Mouse (Mus musculus): Measurements from ENCODE around the gene Olfr1046.
"Not testable (repeated sequence)": the region's sequence is repeated elsewhere in the genome, so short reads cannot be mapped to it uniquely, and the experiment has no call there.

The Olfr1046 gene

DNA sequence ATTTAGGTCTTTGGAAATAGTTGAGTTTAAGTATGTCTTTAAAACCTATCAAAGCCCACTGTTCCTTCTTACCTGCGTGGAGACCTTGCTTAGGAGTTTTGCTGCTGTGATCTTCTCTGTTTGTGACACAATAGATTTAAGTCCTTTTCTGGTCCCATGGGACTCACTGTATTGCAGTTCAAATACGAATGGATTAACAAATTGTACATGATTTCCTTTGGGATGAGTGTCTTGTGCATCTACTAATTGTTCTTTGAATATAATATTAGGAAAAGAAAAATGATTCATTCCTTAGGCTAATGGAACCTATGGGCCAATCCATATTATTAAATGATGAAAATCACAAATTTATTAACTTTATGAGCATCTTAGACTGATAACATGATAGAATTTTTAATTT, at the start of gene Olfr1046:
TSS of gene Olfr1046 (minus strand) at position 101 of the 400 bp plus-strand sequence.
- DNase-seq = no peak

- DNase-seq = not testable (repeated sequence)
Measured at GRCm38 (mm10) chr2:86258228-86258627, 39.1 kb upstream of the Olfr1046 start, which contains the start of gene Olfr1049. Olfr1049 (minus strand) TSS chr2:86258328.

DNA sequence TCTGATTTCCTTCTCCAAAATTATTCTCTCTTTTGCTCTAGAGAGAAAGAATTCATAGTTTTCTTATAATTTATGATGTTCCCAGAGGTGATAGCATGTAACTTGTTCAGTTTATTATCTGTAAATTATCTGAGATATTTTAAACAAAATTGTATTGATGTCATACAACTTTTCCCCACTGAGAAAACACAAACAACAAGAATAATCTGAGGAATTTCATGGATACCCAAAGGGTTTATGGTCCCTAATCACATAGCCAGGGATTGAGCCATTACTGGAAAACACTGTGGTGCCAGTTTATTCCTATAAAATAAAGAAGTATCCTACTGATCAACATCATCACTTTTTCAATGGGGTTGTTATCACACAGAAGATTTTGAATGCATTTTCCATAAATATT, 21.1 kb upstream of the Olfr1046 start, which contains the start of gene Olfr1048:
TSS of gene Olfr1048 (minus strand) at position 101 of the 400 bp plus-strand sequence.
- DNase-seq = no peak

DNA sequence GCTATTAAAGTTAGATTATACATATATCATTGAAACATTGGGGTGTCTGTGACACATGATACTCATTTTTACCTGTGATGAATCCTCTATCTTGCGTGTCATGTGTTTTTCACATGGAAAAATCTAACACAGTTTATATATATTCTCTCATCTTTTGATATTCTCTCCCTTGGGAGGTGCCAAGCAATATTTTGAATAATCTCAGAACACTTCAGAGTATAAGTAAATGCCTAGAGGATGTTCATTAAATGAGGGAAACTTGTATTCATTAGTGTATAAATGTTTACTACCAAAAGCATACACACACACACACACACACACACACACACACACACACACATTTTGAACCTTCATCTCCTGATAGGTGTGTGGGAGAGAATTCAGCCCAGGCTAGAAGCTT, 12.2 kb upstream of the Olfr1046 start, which contains the start of gene Olfr1047:
TSS of gene Olfr1047 (minus strand) at position 101 of the 400 bp plus-strand sequence.
- no peak for DNase-seq

- no peak for DNase-seq
Measured at GRCm38 (mm10) chr2:86202909-86203308, 16.2 kb downstream of the Olfr1046 start, which contains the start of gene Olfr1045. Olfr1045 (minus strand) TSS chr2:86203009.

DNA sequence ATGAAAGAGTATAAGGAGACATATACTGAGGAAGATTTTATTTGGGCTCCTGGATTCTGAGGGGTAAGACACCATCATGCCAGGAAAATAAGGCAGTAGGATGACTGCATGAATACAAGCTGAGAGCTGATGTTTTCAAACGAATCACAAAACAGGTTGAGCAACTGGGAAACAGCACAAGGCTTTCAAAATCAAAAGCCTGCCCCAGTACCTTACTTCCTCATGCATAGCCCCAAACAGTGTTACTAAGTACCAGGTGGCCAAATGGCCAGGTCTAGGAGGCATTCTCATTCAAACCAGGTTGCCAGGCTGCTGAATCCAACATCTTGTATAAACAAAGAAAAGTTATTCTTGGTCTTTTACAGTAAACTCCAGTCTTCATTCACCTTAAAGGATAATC, 23.3 kb downstream of the Olfr1046 start:
- DNase-seq = no peak

DNA sequence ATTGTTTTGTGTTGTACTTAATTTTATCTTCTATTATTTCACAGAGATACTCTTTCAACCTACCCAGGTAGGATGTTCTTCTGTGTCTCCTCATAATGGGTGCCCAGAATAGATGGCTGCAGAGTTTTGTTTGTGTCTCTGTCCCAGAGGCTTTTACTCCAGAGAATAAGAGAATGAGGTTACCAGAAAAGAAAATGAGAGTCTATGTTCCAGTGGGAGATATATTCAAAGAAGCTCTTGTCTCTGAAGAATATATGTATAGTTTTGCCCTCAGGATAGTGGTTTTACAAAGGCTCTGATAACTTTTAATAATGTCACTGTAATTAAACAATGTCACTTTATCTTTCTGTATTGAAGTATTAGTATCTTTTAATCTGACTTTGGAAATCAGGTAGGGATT, 33.5 kb downstream of the Olfr1046 start, which contains the start of gene Olfr52:
TSS of gene Olfr52 (minus strand) at position 101 of the 400 bp plus-strand sequence.
- no peak for DNase-seq

DNA sequence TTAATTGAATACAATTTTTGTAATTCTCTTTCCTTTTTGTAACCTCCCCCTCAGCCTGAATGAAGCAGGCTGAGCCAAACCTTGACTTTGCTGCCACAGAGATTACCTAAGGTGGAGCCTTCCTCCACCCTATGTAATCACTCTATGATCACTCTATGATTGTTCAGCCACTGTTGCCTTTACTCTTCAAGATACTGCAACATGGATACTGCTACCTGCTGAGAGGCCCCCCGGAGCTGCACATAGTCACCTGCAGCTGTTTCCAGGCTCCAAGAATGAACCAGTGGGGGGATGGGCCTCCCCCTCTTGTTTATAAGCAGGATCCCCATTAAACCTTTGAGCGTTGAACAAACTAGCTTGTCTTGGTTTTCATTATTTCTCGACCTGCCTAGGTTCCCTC, 39.2 kb downstream of the Olfr1046 start:
- no peak for DNase-seq

GRCm38 (mm10) chr2:86177720-86178119, 41.4 kb downstream of the Olfr1046 start, which contains the start of gene Olfr1044:
Olfr1044 (minus strand) TSS chr2:86177820.
- DNase-seq = no peak

- not testable (repeated sequence) for DNase-seq
Measured at GRCm38 (mm10) chr2:86175422-86175821, 43.7 kb downstream of the Olfr1046 start.

GRCm38 (mm10) chr2:86167422-86167821, 51.7 kb downstream of the Olfr1046 start, which contains the start of gene Olfr1043:
Olfr1043 (minus strand) TSS chr2:86167522.
- no peak for DNase-seq

Measured in cerebellum, postnatal 25 days (tissue).